Mouse (Mus musculus) ES-E14 (cell line): ENCODE data around the gene Map2k6. TPM values are rescaled to one million over a fixed set of nuclear protein-coding genes. Genes with fewer than 3 reads are reported as not detected.

Experiments used
- DNase-seq: peaks from one replicate; pipeline ENCODE4 v3.0.0-alpha.2; 2013; ENCODE audit warnings: low read depth, low spot score
- H3K27ac ChIP-seq: 2 replicates; pipeline ENCODE4 v1.5.1; 2012; ENCODE audit warnings: low read depth, mild to moderate bottlenecking, low read length, moderate library complexity, mixed read lengths; ENCODE audit not compliant: poor library complexity, insufficient read depth, severe bottlenecking
- H3K36me3 ChIP-seq: 2 replicates; pipeline ENCODE4 v1.6.1; 2012; ENCODE audit warnings: mild to moderate bottlenecking, low read length, moderate library complexity, mixed read lengths; ENCODE audit not compliant: control insufficient read depth, poor library complexity, insufficient read depth, severe bottlenecking
- H3K4me1 ChIP-seq, 2 experiments: fragments of 150-350 bp in 1 of 2; sonication (generic) in 1 of 2; 2 replicates each; pipeline ENCODE4 v1.6.1; 2012; ENCODE audit warnings: low read length in 2 of 2, mild to moderate bottlenecking in 1 of 2, mixed read lengths in 1 of 2; ENCODE audit not compliant: control insufficient read depth in 2 of 2, insufficient read depth in 2 of 2, poor library complexity in 1 of 2
- H3K4me3 ChIP-seq, 2 experiments: fragments of 150-350 bp in 1 of 2; sonication (generic) in 1 of 2; 2 replicates each; pipeline ENCODE4 v1.5.1; 2012; ENCODE audit warnings: low read length in 2 of 2, low read depth in 1 of 2, mild to moderate bottlenecking in 1 of 2, mixed read lengths in 1 of 2; ENCODE audit not compliant: insufficient read depth in 1 of 2, poor library complexity in 1 of 2, severe bottlenecking in 1 of 2
- H3K9ac ChIP-seq: 2 replicates; pipeline ENCODE4 v1.6.1; 2012; ENCODE audit warnings: low read depth, mild to moderate bottlenecking, low read length, mixed read lengths; ENCODE audit not compliant: poor library complexity, insufficient read depth, severe bottlenecking
- H3K9me3 ChIP-seq: fragments of 150-350 bp; sonication (generic); 2 replicates; pipeline ENCODE4 v1.6.1; 2012; ENCODE audit warnings: low read depth, mild to moderate bottlenecking, low read length; ENCODE audit not compliant: control insufficient read depth, insufficient read depth
- CHD2 ChIP-seq: IDR thresholded peaks from 2 replicates; pipeline ENCODE4 v1.6.1; 2014; ENCODE audit warnings: mild to moderate bottlenecking, low read depth, low read length, inconsistent platforms
- HCFC1 ChIP-seq: IDR thresholded peaks from 2 replicates; pipeline ENCODE4 v1.6.1; 2012; ENCODE audit warnings: low read length, inconsistent platforms, borderline replicate concordance; ENCODE audit not compliant: insufficient read depth
- MAFK ChIP-seq: IDR thresholded peaks from 2 replicates; pipeline ENCODE4 v1.6.1; 2014; ENCODE audit warnings: mild to moderate bottlenecking, low read depth, low read length, inconsistent platforms; ENCODE audit not compliant: insufficient read depth
- ZC3H11A ChIP-seq: IDR thresholded peaks from 2 replicates; pipeline ENCODE4 v1.6.1; 2012; ENCODE audit warnings: low read depth, mild to moderate bottlenecking, inconsistent platforms, low read length, borderline replicate concordance
- ZNF384 ChIP-seq: IDR thresholded peaks from 2 replicates; pipeline ENCODE4 v1.6.1; 2012; ENCODE audit warnings: low read depth, low read length, inconsistent platforms
- in situ Hi-C, 2 experiments: fragments of 600-800 bp; cut with MboI; formaldehyde crosslinking; loops; one replicate each; pipeline ENCODE4 v1.15.1; 2025; ENCODE audit warnings: low sequenced_read_pairs in 2 of 2, inconsistent platforms in 1 of 2; ENCODE audit not compliant: unreplicated experiment in 2 of 2
- total RNA-seq: library from RNA; depleted of rRNA; stranded (reverse); fragments of 300-350 nt; gene quantifications from 2 replicates; pipeline ENCODE4 v1.2.3, GENCODE M21; 2012

Map2k6 gene
- total RNA-seq, 1 experiment = 9.8 TPM

- no peaks in the 10 kb centered on the region for H3K36me3 ChIP-seq
- H3K9ac ChIP-seq = no peak overlapping the region
- H3K4me1 ChIP-seq = no peaks in the 10 kb centered on the region
- no peak for TF ChIP-seq HCFC1
- TF ChIP-seq ZC3H11A = no peak
- no peak for TF ChIP-seq ZNF384
- TF ChIP-seq MAFK = no peak
- no peak for TF ChIP-seq CHD2
- in situ Hi-C loops = no loop called here
- no peak for DNase-seq
- H3K9me3 ChIP-seq = no peaks in the 10 kb centered on the region
- no peak overlapping the region for H3K4me3 ChIP-seq
- H3K27ac ChIP-seq = no peak overlapping the region
Measured at GRCm38 (mm10) chr11:110495323-110496060, 96.6 kb downstream of the Map2k6 start.

- H3K27ac ChIP-seq = no peak overlapping the region
- no peaks in the 10 kb centered on the region for H3K9me3 ChIP-seq
- no peaks in the 10 kb centered on the region for H3K4me1 ChIP-seq
- DNase-seq = peak; percentile 55
- in situ Hi-C loops = no loop called here
- H3K4me3 ChIP-seq = no peak overlapping the region
- H3K9ac ChIP-seq = no peak overlapping the region
- H3K36me3 ChIP-seq = 0 out of 2 replicates have a peak, but pooled peaks cover 3% of the 10 kb centered on the region
- TF ChIP-seq CHD2 = no peak
- TF ChIP-seq ZC3H11A = 0 out of 2 replicates have a peak, but pooled peaks have one; percentile 25
- 0 out of 2 replicates have a peak, but pooled peaks have one; percentile 6 for TF ChIP-seq ZNF384
Measured at GRCm38 (mm10) chr11:110496061-110496446, 97.1 kb downstream of the Map2k6 start.

- 0 out of 2 replicates have a peak, but pooled peaks cover 3% of the 10 kb centered on the region for H3K36me3 ChIP-seq
- TF ChIP-seq ZC3H11A (no peak), MAFK (no peak), ZNF384 (no peak), HCFC1 (no peak), CHD2 (no peak)
- in situ Hi-C loops = no loop called here
- no peaks in the 10 kb centered on the region for H3K4me1 ChIP-seq
- H3K27ac ChIP-seq = no peak overlapping the region
- no peaks in the 10 kb centered on the region for H3K9me3 ChIP-seq
- H3K4me3 ChIP-seq = no peak overlapping the region
- no peak overlapping the region for H3K9ac ChIP-seq
- DNase-seq = no peak
Measured at GRCm38 (mm10) chr11:110497743-110498142, 98.8 kb downstream of the Map2k6 start.

GRCm38 (mm10) chr11:110498651-110499213, 99.8 kb downstream of the Map2k6 start:
- no peak overlapping the region for H3K4me3 ChIP-seq
- H3K9me3 ChIP-seq = no peaks in the 10 kb centered on the region
- TF ChIP-seq ZC3H11A (no peak), CHD2 (no peak), ZNF384 (peak; percentile 99), MAFK (no peak)
- peak; percentile 34 for DNase-seq
- in situ Hi-C loops = no loop called here
- no peak overlapping the region for H3K27ac ChIP-seq
- no peak overlapping the region for H3K9ac ChIP-seq
- 0 out of 2 replicates have a peak, but pooled peaks cover 3% of the 10 kb centered on the region for H3K36me3 ChIP-seq
- no peaks in the 10 kb centered on the region for H3K4me1 ChIP-seq
